Mouse (Mus musculus): ENCODE measurements around the gene Nr1i3. TPM values are rescaled to one million over a fixed set of nuclear protein-coding genes. Genes with fewer than 3 reads are reported as not detected.
A peak's percentile ranks its signal among the peaks of the same experiment; 100 is the strongest.

Nr1i3 gene
- polyA plus RNA-seq, 1 experiment = 0.10 TPM

GRCm38 (mm10) chr1:171249913-171250600 is 36.3 kb downstream of the Nr1i3 start, which contains the start of gene Adamts4:
Gene Adamts4 (plus strand): TSS chr1:171250421.
- peak in 1 of 2 experiments; percentile 65 for DNase-seq (ENCODE audit: extremely low spot score in 1 of 2, low spot score in 1 of 2)

- no peak for DNase-seq (ENCODE audit: extremely low spot score in 1 of 2, low spot score in 1 of 2)
Observed at GRCm38 (mm10) chr1:171250680-171251593, 37.2 kb downstream of the Nr1i3 start, which contains the start of gene Ndufs2. Gene Ndufs2 (minus strand): TSS chr1:171251388.

- no peak for DNase-seq (ENCODE audit: extremely low spot score in 1 of 2, low spot score in 1 of 2)
Observed at GRCm38 (mm10) chr1:171251594-171252324, 38.0 kb downstream of the Nr1i3 start.

- DNase-seq (ENCODE audit: extremely low spot score in 1 of 2, low spot score in 1 of 2) = no peak
Observed at GRCm38 (mm10) chr1:171252415-171252814, 38.6 kb downstream of the Nr1i3 start.

- DNase-seq (ENCODE audit: extremely low spot score in 1 of 2, low spot score in 1 of 2) = no peak
Observed at GRCm38 (mm10) chr1:171256095-171256818, 42.5 kb downstream of the Nr1i3 start.

- peak in 1 of 2 experiments; percentile 83 for DNase-seq (ENCODE audit: extremely low spot score in 1 of 2, low spot score in 1 of 2)
Observed at GRCm38 (mm10) chr1:171256937-171257548, 43.3 kb downstream of the Nr1i3 start.

GRCm38 (mm10) chr1:171257781-171258180 is 44.0 kb downstream of the Nr1i3 start:
- no peak for DNase-seq (ENCODE audit: extremely low spot score in 1 of 2, low spot score in 1 of 2)

- DNase-seq (ENCODE audit: extremely low spot score in 1 of 2, low spot score in 1 of 2) = no peak
Observed at GRCm38 (mm10) chr1:171258921-171259320, 45.2 kb downstream of the Nr1i3 start.

GRCm38 (mm10) chr1:171260316-171260715 is 46.5 kb downstream of the Nr1i3 start:
- DNase-seq (ENCODE audit: extremely low spot score in 1 of 2, low spot score in 1 of 2) = no peak

- peak; percentile 91 to 95 for DNase-seq (ENCODE audit: extremely low spot score in 1 of 2, low spot score in 1 of 2)
Observed at GRCm38 (mm10) chr1:171262594-171263130, 48.9 kb downstream of the Nr1i3 start.

GRCm38 (mm10) chr1:171263185-171263611 is 49.4 kb downstream of the Nr1i3 start:
- DNase-seq (ENCODE audit: extremely low spot score in 1 of 2, low spot score in 1 of 2) = peak in 1 of 2 experiments; percentile 66

- DNase-seq (ENCODE audit: extremely low spot score in 1 of 2, low spot score in 1 of 2) = no peak
Observed at GRCm38 (mm10) chr1:171263666-171264461, 50.1 kb downstream of the Nr1i3 start.

- DNase-seq (ENCODE audit: extremely low spot score in 1 of 2, low spot score in 1 of 2) = peak in 1 of 2 experiments; percentile 61
Observed at GRCm38 (mm10) chr1:171265971-171266744, 52.4 kb downstream of the Nr1i3 start.

GRCm38 (mm10) chr1:171268341-171268740 is 54.6 kb downstream of the Nr1i3 start:
- no peak for DNase-seq (ENCODE audit: extremely low spot score in 1 of 2, low spot score in 1 of 2)

GRCm38 (mm10) chr1:171269848-171270572 is 56.2 kb downstream of the Nr1i3 start, which contains the start of gene B4galt3:
Gene B4galt3 (plus strand): TSS chr1:171270328.
- peak; percentile 88 to 97 for DNase-seq (ENCODE audit: extremely low spot score in 1 of 2, low spot score in 1 of 2)
